Mouse (Mus musculus): ENCODE results near the gene Gm9936. TPM values are rescaled to one million over a fixed set of nuclear protein-coding genes. Genes with fewer than 3 reads are reported as not detected.

Gene Gm9936
- 0.17 and 0.31 TPM in 2 replicates for polyA plus RNA-seq (2012; rRNA removed)

DNA sequence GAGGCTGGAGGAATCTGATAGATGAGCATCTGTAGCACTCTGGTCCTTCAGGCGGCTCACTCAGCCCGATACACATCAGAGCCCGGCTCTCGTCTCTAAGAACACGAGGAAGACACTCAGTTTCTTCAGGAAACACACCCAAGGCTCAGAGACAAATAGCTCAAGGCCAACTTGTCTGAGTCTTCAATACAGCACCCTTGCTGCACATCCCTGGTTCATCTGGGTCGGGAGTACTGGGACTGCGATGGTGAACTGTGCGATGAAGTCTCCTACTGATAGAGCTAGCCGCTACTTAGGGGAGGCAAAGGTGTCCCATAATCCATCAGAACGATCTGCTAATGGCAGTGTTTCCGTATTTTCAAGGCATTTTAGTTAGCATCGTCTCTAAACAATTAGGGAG, at the start of gene Gm9936:
Gene Gm9936, minus strand, starts transcription at position 101 of the 400 bp plus-strand sequence.

DNA sequence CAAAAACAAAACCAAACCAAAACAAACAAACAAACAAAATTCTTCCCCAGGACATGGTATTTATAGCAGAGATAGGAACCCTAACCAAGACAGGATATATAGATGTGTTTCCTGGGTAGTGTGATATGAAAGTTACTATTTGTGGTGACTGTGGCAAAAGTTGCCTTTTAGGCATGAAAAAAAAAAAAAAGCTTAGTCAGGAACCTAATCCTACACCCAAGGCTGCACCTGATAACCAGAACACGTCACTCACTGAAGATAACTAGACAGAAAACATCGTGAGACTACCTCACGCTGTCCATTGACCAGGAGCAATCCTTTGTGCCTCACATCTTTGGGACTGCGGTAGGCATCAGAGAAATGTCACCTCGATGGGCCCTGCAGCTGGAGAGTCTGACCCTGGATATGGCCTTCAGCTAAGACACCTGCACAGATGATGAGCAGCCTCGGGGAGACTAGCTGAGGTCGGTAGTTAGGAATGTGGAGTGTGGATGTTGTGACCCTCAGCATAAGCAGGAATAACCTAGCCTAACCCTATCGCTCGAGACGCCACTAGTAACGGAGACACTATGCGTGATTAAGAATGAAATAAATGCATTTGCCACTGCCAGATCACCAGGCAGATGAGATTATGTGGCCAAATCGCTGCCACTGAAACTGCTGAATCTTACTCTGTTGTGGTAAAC, 38.3 kb upstream of the Gm9936 start, which contains the start of gene Oasl2:
Gene Oasl2, plus strand, starts transcription at position 249 of the 686 bp plus-strand sequence.

DNA sequence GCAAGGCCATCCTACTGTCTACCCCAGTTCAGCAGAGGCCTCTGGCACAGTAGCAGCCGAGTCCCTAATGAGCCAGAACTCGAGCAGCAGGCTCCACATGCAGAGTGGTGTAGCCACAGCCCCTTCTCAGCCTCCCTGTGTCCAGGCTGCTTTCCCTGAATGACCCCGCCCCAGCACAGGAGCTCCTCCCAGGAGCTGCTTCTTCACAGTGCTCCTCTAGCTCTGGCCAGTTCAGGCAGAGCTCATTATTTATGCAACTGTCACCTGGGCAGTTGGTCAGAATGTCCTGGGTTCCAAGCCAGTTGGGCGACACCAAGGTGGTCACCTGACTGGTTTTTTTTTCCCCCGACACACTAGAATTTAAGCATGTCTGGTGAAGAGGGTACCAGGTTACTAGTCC, 5.1 kb downstream of the Gm9936 start, which contains the start of gene 4930519G04Rik:
Gene 4930519G04Rik, plus strand, starts transcription at position 301 of the 400 bp plus-strand sequence.

GRCm38 (mm10) chr5:114822796-114823688, 35.4 kb downstream of the Gm9936 start, which contains the start of gene 1500011B03Rik:
Gene 1500011B03Rik, minus strand, starts transcription at chr5:114823468.

Other genes with a start within 250 kb of the Gm9936 start
- 0.47 and 1.2 TPM in 2 replicates for gene Trpv4, start 200.3 kb downstream of the Gm9936 start, polyA plus RNA-seq (2012; rRNA removed)
- gene Gltp, start 167.7 kb downstream of the Gm9936 start, polyA plus RNA-seq (2012; rRNA removed) = 29.9 and 35.4 TPM in 2 replicates
- gene Tchp, start 150.9 kb downstream of the Gm9936 start, polyA plus RNA-seq (2012; rRNA removed) = 37.6 and 60.1 TPM in 2 replicates
- 59.0 and 64.2 TPM in 2 replicates for gene Ankrd13a, start 84.0 kb downstream of the Gm9936 start, polyA plus RNA-seq (2012; rRNA removed)
- 34.7 and 43.9 TPM in 2 replicates for gene Git2, start 83.2 kb downstream of the Gm9936 start, polyA plus RNA-seq (2012; rRNA removed)
- 112 and 114 TPM in 2 replicates for gene 1500011B03Rik, start 35.2 kb downstream of the Gm9936 start, polyA plus RNA-seq (2012; rRNA removed)
- gene 4930519G04Rik, start 5.0 kb downstream of the Gm9936 start, polyA plus RNA-seq (2012; rRNA removed) = not detected in 2 replicates
- 1.6 and 1.9 TPM in 2 replicates for gene Oasl2, start 38.3 kb upstream of the Gm9936 start, polyA plus RNA-seq (2012; rRNA removed)
- 0.12 and 0.35 TPM in 2 replicates for gene Oasl1, start 64.6 kb upstream of the Gm9936 start, polyA plus RNA-seq (2012; rRNA removed)
- 36.8 and 52.9 TPM in 2 replicates for gene 2210016L21Rik, start 83.5 kb upstream of the Gm9936 start, polyA plus RNA-seq (2012; rRNA removed)
- gene Hnf1a, start 112.4 kb upstream of the Gm9936 start, polyA plus RNA-seq (2012; rRNA removed) = 0.10 and 0.17 TPM in 2 replicates
- 50.8 and 81.5 TPM in 2 replicates for gene Sppl3, start 152.5 kb upstream of the Gm9936 start, polyA plus RNA-seq (2012; rRNA removed)
- gene Gm10401, start 239.6 kb upstream of the Gm9936 start, polyA plus RNA-seq (2012; rRNA removed) = 0.62 TPM in 1 of 2 replicates, not detected in the other